Mouse (Mus musculus) cerebellum, adult 9-11 months (tissue): Measurements from ENCODE around the gene Rad51b.

Experiments used
- DNase-seq: peaks from one replicate; pipeline ENCODE4 v3.0.0; 2022

Rad51b gene

DNA sequence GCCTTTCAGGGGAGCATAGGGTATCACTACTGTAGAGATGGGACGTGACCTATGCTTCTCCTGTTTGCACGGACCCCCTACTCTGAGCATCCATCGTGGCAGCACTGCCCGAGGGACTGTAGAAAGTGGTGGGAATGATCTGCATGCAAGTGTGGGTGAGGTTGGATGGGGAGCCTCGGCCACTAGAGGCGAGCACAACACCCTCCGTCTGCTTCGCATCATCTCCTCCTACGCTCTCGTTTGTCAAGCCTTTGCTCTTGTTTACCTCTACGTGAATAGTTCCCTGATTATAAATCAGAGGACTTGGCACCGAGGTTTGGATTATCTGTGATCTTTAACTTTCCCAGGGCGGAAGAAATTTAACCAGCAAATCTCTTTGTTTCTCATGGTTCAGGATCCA lies 551.5 kb downstream of the Rad51b start:
- no peak for DNase-seq

DNA sequence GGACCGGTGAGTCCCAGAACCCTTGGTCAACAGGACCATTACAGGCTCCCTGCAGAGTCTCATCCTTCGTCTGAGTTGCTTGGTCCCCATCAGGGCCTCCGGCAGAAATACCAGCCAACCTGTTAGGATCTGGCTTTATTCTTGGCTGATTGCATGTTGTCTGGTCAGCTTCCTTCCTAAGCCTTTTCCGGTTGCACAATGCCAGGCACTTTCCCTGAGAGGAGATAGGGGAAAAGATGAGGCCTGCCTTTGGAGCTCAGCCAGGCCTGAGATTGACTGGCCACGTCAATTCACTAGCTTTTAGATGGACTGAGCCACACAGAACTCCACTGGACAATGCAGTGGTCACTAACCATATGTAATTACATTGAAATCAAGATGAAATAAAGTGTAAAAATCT lies 552.9 kb downstream of the Rad51b start:
- no peak for DNase-seq

DNA sequence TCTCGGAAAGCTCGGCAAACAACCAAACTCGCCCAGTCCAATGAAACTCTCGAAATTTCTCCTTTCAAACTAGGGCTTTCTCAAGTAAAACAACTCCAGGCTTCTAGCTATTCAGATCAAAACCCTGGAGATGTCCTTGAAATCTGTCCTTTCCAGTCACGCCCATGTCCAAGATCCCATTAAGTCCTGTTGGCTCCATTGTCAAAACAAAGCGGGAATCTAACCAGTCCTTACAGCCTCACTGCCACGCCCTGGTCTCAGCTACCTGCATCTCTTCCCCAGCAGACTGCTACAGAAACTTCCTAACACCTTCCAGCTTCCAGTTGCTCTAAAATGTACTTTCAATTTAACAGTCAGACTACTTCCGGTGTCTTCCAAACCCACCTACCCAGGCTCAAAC lies 554.8 kb downstream of the Rad51b start:
- DNase-seq: no peak

DNA sequence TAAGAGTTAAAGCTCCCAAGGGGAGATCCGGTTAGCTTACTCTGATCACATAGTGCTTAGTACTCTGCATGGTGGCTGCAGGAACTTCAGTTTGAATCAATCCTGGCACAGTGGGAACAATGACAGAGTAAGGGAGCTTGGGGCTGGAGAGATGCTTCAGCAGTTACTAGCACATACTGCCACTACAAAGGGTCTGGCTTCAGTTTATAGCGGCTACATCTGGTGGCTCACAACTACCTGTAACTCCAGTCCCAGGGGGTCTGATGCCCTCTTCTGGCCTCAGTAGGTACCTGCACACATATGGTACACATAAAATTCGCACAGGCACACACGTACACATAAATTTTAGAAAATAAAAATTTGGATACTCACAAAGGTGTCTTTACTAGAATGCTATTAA lies 555.5 kb downstream of the Rad51b start:
- no peak for DNase-seq

DNA sequence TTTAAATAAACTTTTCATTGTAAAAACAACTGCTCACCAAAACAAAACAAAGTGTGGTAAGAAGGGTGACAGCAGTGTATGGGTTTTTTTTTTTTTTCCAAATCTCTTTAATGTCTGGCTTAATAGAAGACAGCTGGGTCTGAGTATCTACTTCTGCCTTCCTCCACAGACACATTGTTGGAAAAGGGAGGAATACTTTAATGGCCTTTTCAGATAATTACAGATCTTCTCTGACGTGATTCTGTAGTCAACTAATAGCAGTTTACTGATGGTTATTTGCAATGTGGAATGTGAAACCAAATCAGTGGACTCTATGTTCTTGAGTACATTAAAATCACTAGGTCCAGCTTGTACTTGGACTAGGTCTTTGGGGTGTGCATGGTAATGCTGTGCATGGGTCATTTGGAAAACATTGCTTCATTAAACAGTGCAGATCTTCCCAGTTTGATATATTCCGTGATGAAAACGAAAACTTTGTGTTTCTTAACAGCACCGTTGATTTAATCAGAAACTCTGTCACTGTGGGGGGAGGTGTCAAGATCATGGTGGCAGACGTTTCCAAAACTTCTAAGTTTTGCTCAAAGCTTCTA lies 556.9 kb downstream of the Rad51b start:
- DNase-seq: no peak

DNA sequence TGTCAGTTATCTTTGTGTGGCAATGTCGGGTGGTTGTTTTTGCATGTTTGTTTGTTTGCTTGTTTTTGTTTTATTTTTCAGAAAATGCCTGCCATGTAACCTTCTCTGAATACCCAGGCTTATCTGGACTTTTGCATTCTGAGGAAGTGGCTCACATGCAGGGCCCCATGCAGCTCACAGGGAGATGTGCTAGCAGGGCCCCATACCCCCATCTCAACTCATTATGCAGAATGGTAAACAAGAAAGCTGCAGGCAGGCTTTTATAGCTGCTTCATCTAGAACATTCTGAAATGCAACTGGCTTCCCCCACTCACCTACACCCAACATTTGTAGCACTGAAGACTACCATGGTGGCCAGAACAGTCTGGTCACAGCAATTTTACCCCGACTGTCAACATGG lies 557.4 kb downstream of the Rad51b start:
- DNase-seq: no peak

DNA sequence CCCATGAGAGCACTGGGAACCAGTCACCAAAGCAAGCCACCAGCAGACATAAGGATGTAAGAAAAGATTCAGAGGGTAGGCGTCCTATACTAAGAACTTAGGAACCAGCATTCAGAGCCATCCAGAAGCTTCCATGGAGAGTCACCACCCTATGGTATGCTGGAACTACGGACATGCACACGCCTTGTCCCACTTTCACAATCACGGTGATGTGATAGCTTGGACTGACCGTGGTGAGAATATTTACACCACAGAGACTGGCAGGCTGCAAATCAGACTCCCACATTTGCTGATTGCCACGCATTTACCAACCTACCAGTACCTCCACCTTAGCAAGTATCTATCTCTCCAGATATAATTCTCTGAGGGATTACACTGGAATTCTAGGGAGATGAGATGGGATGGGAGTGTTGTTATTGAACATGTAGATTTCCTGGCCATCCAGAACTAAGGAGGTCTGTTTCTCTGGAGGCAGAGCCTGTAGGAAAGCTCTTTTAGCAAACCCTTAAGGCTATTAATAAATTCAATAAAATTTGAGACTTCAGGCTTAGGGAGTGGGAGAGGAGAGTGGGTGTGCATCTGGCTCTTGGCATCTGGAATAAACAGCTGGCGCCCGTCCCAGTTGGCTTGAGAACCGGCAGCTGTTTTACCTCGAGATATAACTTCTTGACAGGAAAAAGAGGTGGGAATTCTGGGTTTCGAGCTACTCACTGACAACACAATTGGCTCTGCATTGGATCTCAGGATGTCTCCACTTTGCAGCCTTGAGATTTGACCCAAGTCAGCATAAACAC lies 559.2 kb downstream of the Rad51b start:
- DNase-seq: no peak

DNA sequence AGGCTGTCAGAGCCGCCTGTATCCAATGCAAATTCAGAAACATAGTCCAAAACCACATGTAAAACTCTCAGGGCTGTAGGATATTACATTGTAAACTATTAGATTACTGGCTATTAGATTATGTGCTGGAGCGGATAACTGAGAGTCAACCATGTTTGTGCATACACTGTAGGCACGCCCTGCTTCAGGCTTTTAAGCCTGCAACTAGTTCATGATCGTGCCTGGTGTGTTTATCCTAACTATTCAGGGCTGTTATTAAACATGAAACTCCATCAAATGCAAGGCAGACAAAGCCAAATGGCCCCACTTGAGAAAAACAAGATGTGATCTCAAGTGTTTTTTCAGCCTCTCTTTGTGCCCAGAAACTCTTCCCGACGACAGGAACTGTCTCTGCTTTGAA lies 560.6 kb downstream of the Rad51b start:
- DNase-seq: no peak

DNA sequence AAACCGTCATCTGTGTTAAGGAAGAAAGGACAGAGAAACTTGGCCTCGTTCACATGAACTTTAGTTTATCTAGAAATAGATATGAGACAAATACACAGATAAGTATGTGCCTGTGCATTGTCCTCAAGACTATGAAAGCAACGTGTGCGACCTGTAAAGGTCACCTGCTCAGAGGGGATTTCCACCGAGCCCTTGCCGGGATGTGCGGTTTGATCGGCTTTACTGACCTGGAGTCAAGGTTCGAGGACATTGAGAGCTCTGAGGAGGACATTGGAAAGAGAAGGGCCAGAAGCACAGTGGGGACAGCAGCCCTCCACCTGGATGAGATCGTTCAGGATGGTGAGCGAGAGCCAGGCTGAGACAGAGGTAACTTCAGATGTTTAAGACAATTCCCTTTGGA lies 561.3 kb downstream of the Rad51b start:
- no peak for DNase-seq

DNA sequence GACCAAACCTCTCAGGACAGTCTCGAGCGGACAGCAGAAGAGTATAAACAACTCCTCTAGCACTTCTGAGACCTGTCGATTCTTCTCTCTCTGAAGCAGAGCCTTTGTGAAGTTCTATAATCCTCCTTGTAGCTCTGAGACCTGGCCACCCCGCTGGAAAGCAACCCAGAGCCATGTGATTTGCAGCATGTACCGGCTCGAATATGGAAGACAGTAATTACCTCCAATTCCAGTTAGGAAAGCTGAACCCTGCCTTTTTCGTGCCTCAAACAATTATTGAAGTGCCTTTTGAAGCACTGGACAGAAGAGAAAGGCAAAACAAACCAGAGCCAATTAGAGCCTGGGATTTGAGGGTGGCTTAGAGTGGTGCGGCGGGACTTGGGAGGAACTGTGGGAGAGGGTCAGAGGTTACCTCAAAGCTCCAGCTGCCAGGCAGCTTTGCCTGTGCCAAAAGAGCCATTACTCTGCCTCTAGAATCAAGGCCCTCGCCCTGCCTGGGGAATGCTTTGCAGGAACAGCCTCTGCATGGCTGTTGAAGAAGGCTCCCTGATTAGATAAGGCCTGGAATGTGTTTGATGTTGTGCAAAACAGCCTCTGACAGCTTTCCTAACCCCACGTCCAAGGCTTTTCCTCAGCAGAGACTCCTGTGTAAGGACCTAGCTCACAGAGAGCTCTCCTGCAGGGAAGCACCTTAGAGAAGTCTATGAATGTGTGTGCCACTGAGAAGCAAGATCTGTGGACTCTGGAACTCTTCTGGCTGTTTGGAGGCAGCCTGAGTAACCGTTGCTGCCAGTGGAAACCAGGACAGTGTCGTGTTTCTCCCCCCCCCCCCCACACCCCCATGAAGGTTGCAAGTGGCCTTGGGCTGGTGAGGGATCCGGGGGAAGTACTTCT lies 562.5 kb downstream of the Rad51b start:
- no peak for DNase-seq

DNA sequence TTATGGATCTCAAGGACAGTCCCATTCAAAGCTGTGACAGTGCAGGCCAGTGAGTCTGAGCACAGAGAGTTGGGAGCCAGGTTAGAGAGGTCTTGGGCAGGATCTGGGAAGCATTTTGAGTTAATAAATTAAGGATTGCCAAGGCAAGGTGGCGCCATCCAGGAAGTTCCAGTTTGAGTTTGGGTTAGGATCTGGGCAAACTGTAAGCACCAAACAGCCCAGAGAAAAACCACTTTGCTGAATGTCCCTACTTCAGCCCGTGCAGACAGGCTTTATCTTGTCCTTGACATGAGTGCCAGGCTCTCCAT lies 563.1 kb downstream of the Rad51b start:
- no peak for DNase-seq
